Mouse (Mus musculus) ES-E14 (cell line): ENCODE data around the gene Naglu. TPM values are rescaled to one million over a fixed set of nuclear protein-coding genes. Genes with fewer than 3 reads are reported as not detected.

ENCODE experiments used
- DNase-seq: peaks from one replicate; pipeline ENCODE4 v3.0.0-alpha.2; 2013; ENCODE audit warnings: low read depth, low spot score
- H3K27ac ChIP-seq: 2 replicates; pipeline ENCODE4 v1.5.1; 2012; ENCODE audit warnings: low read depth, mild to moderate bottlenecking, low read length, moderate library complexity, mixed read lengths; ENCODE audit not compliant: poor library complexity, insufficient read depth, severe bottlenecking
- H3K36me3 ChIP-seq: 2 replicates; pipeline ENCODE4 v1.6.1; 2012; ENCODE audit warnings: mild to moderate bottlenecking, low read length, moderate library complexity, mixed read lengths; ENCODE audit not compliant: control insufficient read depth, poor library complexity, insufficient read depth, severe bottlenecking
- H3K4me1 ChIP-seq, 2 experiments: fragments of 150-350 bp in 1 of 2; sonication (generic) in 1 of 2; 2 replicates each; pipeline ENCODE4 v1.6.1; 2012; ENCODE audit warnings: low read length in 2 of 2, mild to moderate bottlenecking in 1 of 2, mixed read lengths in 1 of 2; ENCODE audit not compliant: control insufficient read depth in 2 of 2, insufficient read depth in 2 of 2, poor library complexity in 1 of 2
- H3K4me3 ChIP-seq, 2 experiments: fragments of 150-350 bp in 1 of 2; sonication (generic) in 1 of 2; 2 replicates each; pipeline ENCODE4 v1.5.1; 2012; ENCODE audit warnings: low read length in 2 of 2, low read depth in 1 of 2, mild to moderate bottlenecking in 1 of 2, mixed read lengths in 1 of 2; ENCODE audit not compliant: insufficient read depth in 1 of 2, poor library complexity in 1 of 2, severe bottlenecking in 1 of 2
- H3K9ac ChIP-seq: 2 replicates; pipeline ENCODE4 v1.6.1; 2012; ENCODE audit warnings: low read depth, mild to moderate bottlenecking, low read length, mixed read lengths; ENCODE audit not compliant: poor library complexity, insufficient read depth, severe bottlenecking
- H3K9me3 ChIP-seq: fragments of 150-350 bp; sonication (generic); 2 replicates; pipeline ENCODE4 v1.6.1; 2012; ENCODE audit warnings: low read depth, mild to moderate bottlenecking, low read length; ENCODE audit not compliant: control insufficient read depth, insufficient read depth
- CHD2 ChIP-seq: IDR thresholded peaks from 2 replicates; pipeline ENCODE4 v1.6.1; 2014; ENCODE audit warnings: mild to moderate bottlenecking, low read depth, low read length, inconsistent platforms
- HCFC1 ChIP-seq: IDR thresholded peaks from 2 replicates; pipeline ENCODE4 v1.6.1; 2012; ENCODE audit warnings: low read length, inconsistent platforms, borderline replicate concordance; ENCODE audit not compliant: insufficient read depth
- MAFK ChIP-seq: IDR thresholded peaks from 2 replicates; pipeline ENCODE4 v1.6.1; 2014; ENCODE audit warnings: mild to moderate bottlenecking, low read depth, low read length, inconsistent platforms; ENCODE audit not compliant: insufficient read depth
- ZC3H11A ChIP-seq: IDR thresholded peaks from 2 replicates; pipeline ENCODE4 v1.6.1; 2012; ENCODE audit warnings: low read depth, mild to moderate bottlenecking, inconsistent platforms, low read length, borderline replicate concordance
- ZNF384 ChIP-seq: IDR thresholded peaks from 2 replicates; pipeline ENCODE4 v1.6.1; 2012; ENCODE audit warnings: low read depth, low read length, inconsistent platforms
- in situ Hi-C, 2 experiments: fragments of 600-800 bp; cut with MboI; formaldehyde crosslinking; loops; one replicate each; pipeline ENCODE4 v1.15.1; 2025; ENCODE audit warnings: low sequenced_read_pairs in 2 of 2, inconsistent platforms in 1 of 2; ENCODE audit not compliant: unreplicated experiment in 2 of 2
- total RNA-seq: library from RNA; depleted of rRNA; stranded (reverse); fragments of 300-350 nt; gene quantifications from 2 replicates; pipeline ENCODE4 v1.2.3, GENCODE M21; 2012

The Naglu gene
- total RNA-seq, 1 experiment, result 4.7 TPM

GRCm38 (mm10) chr11:101034614-101035327, 35.0 kb upstream of the Naglu start:
- in situ Hi-C loops, result no loop called here
- peaks cover 6% of the 10 kb centered on the region for H3K36me3 ChIP-seq
- no peak for DNase-seq

GRCm38 (mm10) chr11:101035328-101035695, 34.5 kb upstream of the Naglu start:
- in situ Hi-C loops, result no loop called here
- no peak for DNase-seq
- no peak overlapping the region for H3K4me3 ChIP-seq
- no peak overlapping the region for H3K9ac ChIP-seq
- H3K27ac ChIP-seq, result no peak overlapping the region
- H3K36me3 ChIP-seq, result peaks cover 6% of the 10 kb centered on the region
- no peak for TF ChIP-seq MAFK
- TF ChIP-seq HCFC1, result no peak
- no peak for TF ChIP-seq ZNF384
- TF ChIP-seq CHD2, result no peak
- TF ChIP-seq ZC3H11A, result no peak
- H3K9me3 ChIP-seq, result no peaks in the 10 kb centered on the region
- no peaks in the 10 kb centered on the region for H3K4me1 ChIP-seq

More at GRCm38 (mm10) chr11:101034614-101035327, 35.0 kb upstream of the Naglu start:
- Histone ChIP-seq H3K4me3 (no peak overlapping the region), H3K9ac (no peak overlapping the region), H3K9me3 (no peaks in the 10 kb centered on the region), H3K4me1 (no peaks in the 10 kb centered on the region), H3K27ac (no peak overlapping the region)
- TF ChIP-seq ZC3H11A (no peak), MAFK (no peak), CHD2 (no peak), HCFC1 (no peak), ZNF384 (no peak)

GRCm38 (mm10) chr11:101037795-101038194, 32.0 kb upstream of the Naglu start:
- in situ Hi-C loops, result no loop called here
- no peak overlapping the region for H3K9ac ChIP-seq
- DNase-seq, result no peak
- TF ChIP-seq ZC3H11A (no peak), MAFK (no peak), HCFC1 (no peak), CHD2 (no peak), ZNF384 (no peak)
- no peak overlapping the region for H3K27ac ChIP-seq
- H3K4me1 ChIP-seq, result no peaks in the 10 kb centered on the region
- H3K36me3 ChIP-seq, result peaks cover 6% of the 10 kb centered on the region; the same call in 1 of the 2 replicates
- H3K4me3 ChIP-seq, result no peak overlapping the region
- no peaks in the 10 kb centered on the region for H3K9me3 ChIP-seq

- H3K9ac ChIP-seq, result no peak overlapping the region
- in situ Hi-C loops, result no loop called here
- H3K36me3 ChIP-seq, result peaks cover 8% of the 10 kb centered on the region; the same call in 1 of the 2 replicates
- H3K4me1 ChIP-seq, result peaks cover 0 to 2% of the 10 kb centered on the region in 2 experiments; a peak in 2 of 4 replicates
- DNase-seq, result no peak
- TF ChIP-seq MAFK (no peak), HCFC1 (no peak), ZNF384 (no peak), CHD2 (no peak), ZC3H11A (no peak)
- H3K4me3 ChIP-seq, result no peak overlapping the region
- no peak overlapping the region for H3K27ac ChIP-seq
- H3K9me3 ChIP-seq, result no peaks in the 10 kb centered on the region
Observed at GRCm38 (mm10) chr11:101045826-101046225, 24.0 kb upstream of the Naglu start.
